Mouse (Mus musculus): ENCODE measurements around the gene Atp6v1e1. TPM values are rescaled to one million over a fixed set of nuclear protein-coding genes. Genes with fewer than 3 reads are reported as not detected.
A peak's percentile ranks its signal among the peaks of the same experiment; 100 is the strongest.

Gene Atp6v1e1
- polyA plus RNA-seq, 1 experiment from 2014 or later: 121 TPM

- H3K27ac ChIP-seq (ENCODE audit: low read depth, low read length): no peak overlapping the region
- H3K4me3 ChIP-seq (ENCODE audit: low read length): no peak overlapping the region
- H3K4me1 ChIP-seq (ENCODE audit: control insufficient read depth, insufficient read depth, low read length): no peaks in the 10 kb centered on the region
- 91% methylated on average over 4 of the region's 4 CpGs for WGBS
- H3K9me3 ChIP-seq (ENCODE audit: control insufficient read depth, low read length): no peaks in the 10 kb centered on the region
- ATAC-seq (ENCODE audit: low FRiP score, low TSS enrichment): no peak
- no peaks in the 10 kb centered on the region for H3K27me3 ChIP-seq (ENCODE audit: control insufficient read depth, insufficient read depth, low read length)
- no peak overlapping the region for H3K4me2 ChIP-seq (replicated peaks; ENCODE audit: low read depth, low read length)
- H3K36me3 ChIP-seq (ENCODE audit: control insufficient read depth, insufficient read depth, low read length): peaks cover 90% of the 10 kb centered on the region
- no peak overlapping the region for H3K9ac ChIP-seq (ENCODE audit: low read depth, low read length)
Observed at GRCm38 (mm10) chr6:120798905-120799304, 23.7 kb downstream of the Atp6v1e1 start.

- WGBS: 91% methylated on average over 7 of the region's 7 CpGs
- H3K4me1 ChIP-seq (ENCODE audit: control insufficient read depth, insufficient read depth, low read length): no peaks in the 10 kb centered on the region
- H3K36me3 ChIP-seq (ENCODE audit: control insufficient read depth, insufficient read depth, low read length): peaks cover 90% of the 10 kb centered on the region
- no peaks in the 10 kb centered on the region for H3K27me3 ChIP-seq (ENCODE audit: control insufficient read depth, insufficient read depth, low read length)
- no peak overlapping the region for H3K9ac ChIP-seq (ENCODE audit: low read depth, low read length)
- no peak overlapping the region for H3K4me3 ChIP-seq (ENCODE audit: low read length)
- ATAC-seq (ENCODE audit: low FRiP score, low TSS enrichment): no peak
- H3K27ac ChIP-seq (ENCODE audit: low read depth, low read length): no peak overlapping the region
- no peaks in the 10 kb centered on the region for H3K9me3 ChIP-seq (ENCODE audit: control insufficient read depth, low read length)
- H3K4me2 ChIP-seq (replicated peaks; ENCODE audit: low read depth, low read length): no peak overlapping the region
Observed at GRCm38 (mm10) chr6:120798019-120798418, 24.6 kb downstream of the Atp6v1e1 start.

GRCm38 (mm10) chr6:120796111-120796510, 26.5 kb downstream of the Atp6v1e1 start:
- Histone ChIP-seq H3K4me1 (ENCODE audit: control insufficient read depth, insufficient read depth, low read length) (no peaks in the 10 kb centered on the region), H3K9ac (ENCODE audit: low read depth, low read length) (no peak overlapping the region), H3K27ac (ENCODE audit: low read depth, low read length) (no peak overlapping the region), H3K4me2 (replicated peaks; ENCODE audit: low read depth, low read length) (no peak overlapping the region), H3K36me3 (ENCODE audit: control insufficient read depth, insufficient read depth, low read length) (peaks cover 85% of the 10 kb centered on the region), H3K4me3 (ENCODE audit: low read length) (no peak overlapping the region), H3K9me3 (ENCODE audit: control insufficient read depth, low read length) (no peaks in the 10 kb centered on the region), H3K27me3 (ENCODE audit: control insufficient read depth, insufficient read depth, low read length) (no peaks in the 10 kb centered on the region)
- 85% methylated on average over 2 of the region's 2 CpGs for WGBS
- ATAC-seq (ENCODE audit: low FRiP score, low TSS enrichment): no peak

- 82% methylated on average over 5 of the region's 5 CpGs for WGBS
Observed at GRCm38 (mm10) chr6:120795422-120796086, 27.0 kb downstream of the Atp6v1e1 start.

GRCm38 (mm10) chr6:120792947-120793346, 29.6 kb downstream of the Atp6v1e1 start:
- H3K4me2 ChIP-seq (replicated peaks; ENCODE audit: low read depth, low read length): no peak overlapping the region
- no peak overlapping the region for H3K4me3 ChIP-seq (ENCODE audit: low read length)
- H3K27ac ChIP-seq (ENCODE audit: low read depth, low read length): no peak overlapping the region
- 77% methylated on average over 8 of the region's 8 CpGs for WGBS
- no peaks in the 10 kb centered on the region for H3K4me1 ChIP-seq (ENCODE audit: control insufficient read depth, insufficient read depth, low read length)
- no peaks in the 10 kb centered on the region for H3K27me3 ChIP-seq (ENCODE audit: control insufficient read depth, insufficient read depth, low read length)
- no peak for ATAC-seq (ENCODE audit: low FRiP score, low TSS enrichment)
- no peaks in the 10 kb centered on the region for H3K9me3 ChIP-seq (ENCODE audit: control insufficient read depth, low read length)
- no peak overlapping the region for H3K9ac ChIP-seq (ENCODE audit: low read depth, low read length)
- H3K36me3 ChIP-seq (ENCODE audit: control insufficient read depth, insufficient read depth, low read length): peaks cover 57% of the 10 kb centered on the region

More at GRCm38 (mm10) chr6:120795422-120796086, 27.0 kb downstream of the Atp6v1e1 start:
- Histone ChIP-seq H3K27me3 (ENCODE audit: control insufficient read depth, insufficient read depth, low read length) (no peaks in the 10 kb centered on the region), H3K27ac (ENCODE audit: low read depth, low read length) (no peak overlapping the region), H3K4me2 (replicated peaks; ENCODE audit: low read depth, low read length) (no peak overlapping the region), H3K4me3 (ENCODE audit: low read length) (no peak overlapping the region), H3K9ac (ENCODE audit: low read depth, low read length) (no peak overlapping the region), H3K36me3 (ENCODE audit: control insufficient read depth, insufficient read depth, low read length) (peaks cover 82% of the 10 kb centered on the region), H3K4me1 (ENCODE audit: control insufficient read depth, insufficient read depth, low read length) (no peaks in the 10 kb centered on the region), H3K9me3 (ENCODE audit: control insufficient read depth, low read length) (no peaks in the 10 kb centered on the region)
- no peak for ATAC-seq (ENCODE audit: low FRiP score, low TSS enrichment)

- H3K36me3 ChIP-seq (ENCODE audit: control insufficient read depth, insufficient read depth, low read length): peaks cover 37% of the 10 kb centered on the region
- H3K9me3 ChIP-seq (ENCODE audit: control insufficient read depth, low read length): no peaks in the 10 kb centered on the region
- H3K9ac ChIP-seq (ENCODE audit: low read depth, low read length): no peak overlapping the region
- 54% methylated on average over 5 of the region's 5 CpGs for WGBS
- no peak overlapping the region for H3K27ac ChIP-seq (ENCODE audit: low read depth, low read length)
- no peak overlapping the region for H3K4me2 ChIP-seq (replicated peaks; ENCODE audit: low read depth, low read length)
- no peaks in the 10 kb centered on the region for H3K4me1 ChIP-seq (ENCODE audit: control insufficient read depth, insufficient read depth, low read length)
- no peak overlapping the region for H3K4me3 ChIP-seq (ENCODE audit: low read length)
- no peak for ATAC-seq (ENCODE audit: low FRiP score, low TSS enrichment)
- H3K27me3 ChIP-seq (ENCODE audit: control insufficient read depth, insufficient read depth, low read length): no peaks in the 10 kb centered on the region
Observed at GRCm38 (mm10) chr6:120790717-120791116, 31.9 kb downstream of the Atp6v1e1 start.

- Histone ChIP-seq H3K4me3 (ENCODE audit: low read length) (no peak overlapping the region), H3K36me3 (ENCODE audit: control insufficient read depth, insufficient read depth, low read length) (peaks cover 31% of the 10 kb centered on the region), H3K9ac (ENCODE audit: low read depth, low read length) (no peak overlapping the region), H3K27me3 (ENCODE audit: control insufficient read depth, insufficient read depth, low read length) (no peaks in the 10 kb centered on the region), H3K4me2 (replicated peaks; ENCODE audit: low read depth, low read length) (no peak overlapping the region), H3K27ac (ENCODE audit: low read depth, low read length) (no peak overlapping the region), H3K9me3 (ENCODE audit: control insufficient read depth, low read length) (no peaks in the 10 kb centered on the region), H3K4me1 (ENCODE audit: control insufficient read depth, insufficient read depth, low read length) (no peaks in the 10 kb centered on the region)
- 0 out of 2 replicates have a peak, but pooled peaks have one; percentile 10 for ATAC-seq (ENCODE audit: low FRiP score, low TSS enrichment)
- 97% methylated on average over 10 of the region's 11 CpGs for WGBS
Observed at GRCm38 (mm10) chr6:120790153-120790552, 32.4 kb downstream of the Atp6v1e1 start.

- H3K9ac ChIP-seq (ENCODE audit: low read depth, low read length): no peak overlapping the region
- H3K27me3 ChIP-seq (ENCODE audit: control insufficient read depth, insufficient read depth, low read length): no peaks in the 10 kb centered on the region
- H3K4me3 ChIP-seq (ENCODE audit: low read length): no peak overlapping the region
- H3K27ac ChIP-seq (ENCODE audit: low read depth, low read length): no peak overlapping the region
- H3K9me3 ChIP-seq (ENCODE audit: control insufficient read depth, low read length): no peaks in the 10 kb centered on the region
- H3K4me1 ChIP-seq (ENCODE audit: control insufficient read depth, insufficient read depth, low read length): no peaks in the 10 kb centered on the region
- H3K36me3 ChIP-seq (ENCODE audit: control insufficient read depth, insufficient read depth, low read length): peaks cover 20% of the 10 kb centered on the region
- H3K4me2 ChIP-seq (replicated peaks; ENCODE audit: low read depth, low read length): no peak overlapping the region
- no peak for ATAC-seq (ENCODE audit: low FRiP score, low TSS enrichment)
Observed at GRCm38 (mm10) chr6:120788904-120789303, 33.7 kb downstream of the Atp6v1e1 start.

- Histone ChIP-seq H3K9ac (ENCODE audit: low read depth, low read length) (no peak overlapping the region), H3K4me1 (ENCODE audit: control insufficient read depth, insufficient read depth, low read length) (no peaks in the 10 kb centered on the region), H3K27me3 (ENCODE audit: control insufficient read depth, insufficient read depth, low read length) (no peaks in the 10 kb centered on the region), H3K4me2 (replicated peaks; ENCODE audit: low read depth, low read length) (no peak overlapping the region), H3K36me3 (ENCODE audit: control insufficient read depth, insufficient read depth, low read length) (peaks cover 13% of the 10 kb centered on the region), H3K9me3 (ENCODE audit: control insufficient read depth, low read length) (no peaks in the 10 kb centered on the region), H3K27ac (ENCODE audit: low read depth, low read length) (no peak overlapping the region), H3K4me3 (ENCODE audit: low read length) (no peak overlapping the region)
- WGBS: 66% methylated on average over 5 of the region's 5 CpGs
- ATAC-seq (ENCODE audit: low FRiP score, low TSS enrichment): no peak
Observed at GRCm38 (mm10) chr6:120788068-120788607, 34.5 kb downstream of the Atp6v1e1 start.

Measured in kidney, embryonic 14.5 days (tissue).